Mouse (Mus musculus): ENCODE data around the gene Odf4.
A peak's percentile ranks its signal among the peaks of the same experiment; 100 is the strongest.

Gene Odf4

GRCm38 (mm10) chr11:68901351-68902046 is 25.4 kb downstream of the Odf4 start, which contains the start of gene Rpl26:
Gene Rpl26 (plus strand): TSS chr11:68901583.
- DNase-seq, result peak; percentile 97

- no peak for DNase-seq
Observed at GRCm38 (mm10) chr11:68900519-68901350, 26.1 kb downstream of the Odf4 start.

GRCm38 (mm10) chr11:68899815-68900214 is 27.1 kb downstream of the Odf4 start:
- no peak for DNase-seq

- DNase-seq, result no peak
Observed at GRCm38 (mm10) chr11:68898790-68899189, 28.1 kb downstream of the Odf4 start.

- DNase-seq, result no peak
Observed at GRCm38 (mm10) chr11:68897838-68898237, 29.0 kb downstream of the Odf4 start.

- no peak for DNase-seq
Observed at GRCm38 (mm10) chr11:68897120-68897519, 29.8 kb downstream of the Odf4 start.

GRCm38 (mm10) chr11:68896247-68896646 is 30.6 kb downstream of the Odf4 start:
- DNase-seq, result no peak

- no peak for DNase-seq
Observed at GRCm38 (mm10) chr11:68893911-68894464, 32.9 kb downstream of the Odf4 start.

- DNase-seq, result no peak
Observed at GRCm38 (mm10) chr11:68892233-68892832, 34.5 kb downstream of the Odf4 start.

GRCm38 (mm10) chr11:68891823-68892222 is 35.1 kb downstream of the Odf4 start:
- no peak for DNase-seq

GRCm38 (mm10) chr11:68890625-68891024 is 36.3 kb downstream of the Odf4 start:
- no peak for DNase-seq

GRCm38 (mm10) chr11:68888653-68889052 is 38.2 kb downstream of the Odf4 start:
- no peak for DNase-seq

GRCm38 (mm10) chr11:68888253-68888652 is 38.6 kb downstream of the Odf4 start, which contains the start of gene Rnf222:
Gene Rnf222 (plus strand): TSS chr11:68888553.
- no peak for DNase-seq

GRCm38 (mm10) chr11:68886091-68886490 is 40.8 kb downstream of the Odf4 start:
- no peak for DNase-seq

GRCm38 (mm10) chr11:68884368-68884767 is 42.5 kb downstream of the Odf4 start:
- DNase-seq, result no peak

- no peak for DNase-seq
Observed at GRCm38 (mm10) chr11:68883843-68884242, 43.0 kb downstream of the Odf4 start.

- DNase-seq, result no peak
Observed at GRCm38 (mm10) chr11:68882107-68882506, 44.8 kb downstream of the Odf4 start.

- DNase-seq, result no peak
Observed at GRCm38 (mm10) chr11:68878811-68879210, 48.1 kb downstream of the Odf4 start.

- peak; percentile 42 for DNase-seq
Observed at GRCm38 (mm10) chr11:68874841-68875240, 52.0 kb downstream of the Odf4 start.

All from kidney, adult 11 months (tissue).